Mouse (Mus musculus): ENCODE results near the gene Cacybp. TPM values are rescaled to one million over a fixed set of nuclear protein-coding genes. Genes with fewer than 3 reads are reported as not detected.

The Cacybp gene
- total RNA-seq, 2 experiments from 2014 or later, result 88.7 to 91.3 TPM

GRCm38 (mm10) chr1:160210566-160210965 lies 2.1 kb downstream of the Cacybp start:
- no peak for DNase-seq (ENCODE audit: low spot score in 2 of 2)
- Histone ChIP-seq H3K4me3 (peak overlapping the region; percentile 91; the same call in 1 of the 2 replicates), H3K27ac (no peak overlapping the region)
- no peak for TF ChIP-seq CTCF (conservative IDR thresholded peaks at IDR 0.05)

- TF ChIP-seq CTCF (conservative IDR thresholded peaks at IDR 0.05), result no peak
- no peak for DNase-seq (ENCODE audit: low spot score in 2 of 2)
- no peak overlapping the region for H3K27ac ChIP-seq
- no peak overlapping the region for H3K4me3 ChIP-seq
Measured at GRCm38 (mm10) chr1:160209844-160210243, 2.8 kb downstream of the Cacybp start.

DNA sequence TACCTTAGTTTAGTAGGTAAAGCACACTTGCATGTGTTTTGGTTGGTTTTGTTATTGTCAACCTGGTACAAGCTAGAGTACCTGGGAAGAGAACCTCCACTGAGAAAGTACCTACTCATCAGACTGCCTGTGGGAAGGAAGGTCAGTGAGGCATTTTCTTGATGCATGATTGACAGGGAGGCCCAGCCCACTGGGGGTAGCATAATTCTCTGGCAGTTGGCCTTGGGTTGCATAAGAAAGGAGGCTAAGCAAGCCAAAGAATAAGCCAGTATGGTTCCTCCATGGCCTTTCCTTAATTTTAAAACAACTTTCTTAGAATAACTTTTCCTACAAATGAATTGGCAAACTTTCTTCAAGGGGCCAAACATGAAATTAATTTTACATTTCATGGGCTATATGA lies 7.2 kb downstream of the Cacybp start:
- no peak for TF ChIP-seq CTCF (conservative IDR thresholded peaks at IDR 0.05)

DNA sequence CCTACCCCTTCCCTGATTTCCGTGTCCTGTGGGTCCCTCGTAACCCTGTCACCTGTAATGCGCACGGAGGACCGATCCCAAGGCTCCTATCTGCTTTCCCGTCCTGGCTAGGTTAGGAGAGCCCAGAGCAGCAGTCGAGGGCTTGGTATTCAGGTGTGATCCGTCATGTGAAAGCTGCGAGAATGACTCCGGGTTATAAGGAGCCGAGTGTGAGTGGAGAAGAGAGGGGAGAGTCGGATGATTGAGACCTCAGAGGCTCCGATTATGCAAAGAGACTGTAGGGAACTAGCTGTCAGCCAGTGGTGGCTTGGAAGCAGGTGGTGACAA lies 17.4 kb downstream of the Cacybp start:
- TF ChIP-seq CTCF (conservative IDR thresholded peaks at IDR 0.05), result no peak
- peak overlapping the region; percentile 95 for H3K4me3 ChIP-seq
- no peak for DNase-seq (ENCODE audit: low spot score in 2 of 2)
- peak overlapping the region; percentile 92 for H3K27ac ChIP-seq

More for the DNA sequence above, 7.2 kb downstream of the Cacybp start:
- H3K4me3 ChIP-seq, result no peak overlapping the region
- DNase-seq (ENCODE audit: low spot score in 2 of 2), result no peak
- no peak overlapping the region for H3K27ac ChIP-seq

- peak within 1 kb of the TSS; percentile 92 for H3K27ac ChIP-seq
- peak; percentile 97 to 99 for DNase-seq (ENCODE audit: low spot score in 2 of 2)
- peak; percentile 91 for TF ChIP-seq CTCF (conservative IDR thresholded peaks at IDR 0.05)
- peak within 1 kb of the TSS; percentile 95 for H3K4me3 ChIP-seq
Measured at GRCm38 (mm10) chr1:160194529-160195336, 17.9 kb downstream of the Cacybp start, which contains the start of gene Mrps14. TSS of gene Mrps14 (plus strand) at chr1:160195215.

GRCm38 (mm10) chr1:160184506-160184905 lies 28.2 kb downstream of the Cacybp start:
- Histone ChIP-seq H3K4me3 (no peak overlapping the region), H3K27ac (0 out of 2 replicates have a peak overlapping the region, but pooled peaks have one; percentile 43)
- DNase-seq (ENCODE audit: low spot score in 2 of 2), result peak; percentile 42 to 52
- peak; percentile 84 for TF ChIP-seq CTCF (conservative IDR thresholded peaks at IDR 0.05)

GRCm38 (mm10) chr1:160181216-160181615 lies 31.5 kb downstream of the Cacybp start:
- Histone ChIP-seq H3K27ac (no peak overlapping the region), H3K4me3 (no peak overlapping the region)
- no peak for TF ChIP-seq CTCF (conservative IDR thresholded peaks at IDR 0.05)
- DNase-seq (ENCODE audit: low spot score in 2 of 2), result no peak

GRCm38 (mm10) chr1:160176903-160177302 lies 35.8 kb downstream of the Cacybp start:
- TF ChIP-seq CTCF (conservative IDR thresholded peaks at IDR 0.05), result no peak
- no peak overlapping the region for H3K4me3 ChIP-seq
- no peak for DNase-seq (ENCODE audit: low spot score in 2 of 2)
- no peak overlapping the region for H3K27ac ChIP-seq

- TF ChIP-seq CTCF (conservative IDR thresholded peaks at IDR 0.05), result no peak
- Histone ChIP-seq H3K4me3 (no peak overlapping the region), H3K27ac (no peak overlapping the region)
- DNase-seq (ENCODE audit: low spot score in 2 of 2), result no peak
Measured at GRCm38 (mm10) chr1:160166600-160166999, 46.1 kb downstream of the Cacybp start.

DNA sequence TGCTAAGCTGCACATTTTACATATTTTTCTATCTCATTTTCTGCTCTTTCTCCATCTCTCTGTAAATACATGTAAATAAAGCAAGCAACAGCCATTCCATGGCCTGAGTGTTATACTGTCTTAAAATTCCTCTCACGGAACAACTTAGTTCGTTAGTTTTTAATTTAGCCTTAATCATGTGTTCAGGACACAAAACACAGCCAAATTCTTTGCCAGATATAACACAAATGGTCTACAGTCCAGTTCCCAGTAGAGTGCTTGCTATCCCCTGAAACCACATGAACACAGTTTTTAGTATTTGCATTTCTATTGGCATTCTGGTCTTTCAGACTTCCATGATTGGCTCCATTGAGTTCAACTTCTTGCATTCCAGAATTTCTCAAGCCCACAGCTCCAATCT lies 54.5 kb downstream of the Cacybp start:
- TF ChIP-seq CTCF (conservative IDR thresholded peaks at IDR 0.05), result no peak
- H3K4me3 ChIP-seq, result no peak overlapping the region
- DNase-seq (ENCODE audit: low spot score in 2 of 2), result no peak
- H3K27ac ChIP-seq, result no peak overlapping the region

DNA sequence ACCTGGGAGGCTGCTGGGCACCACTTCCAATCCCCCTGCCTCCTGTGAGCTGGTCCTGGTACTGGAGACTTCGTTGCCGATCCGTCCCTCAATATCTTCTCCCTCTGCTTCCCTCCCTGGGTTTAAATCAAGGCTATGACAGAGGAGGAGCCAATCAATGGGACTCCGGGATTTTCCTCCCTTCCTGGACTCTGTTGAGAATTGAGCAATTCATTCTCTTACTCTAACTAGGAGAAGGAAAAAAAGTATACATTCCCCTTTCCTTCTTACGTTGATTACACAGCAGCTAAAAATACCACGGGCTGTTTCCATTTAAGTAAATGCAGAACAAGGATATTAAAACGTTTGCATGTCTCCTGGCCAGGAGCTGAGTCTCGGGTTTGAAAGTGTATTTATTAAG lies 59.2 kb downstream of the Cacybp start, which contains the start of gene Tnn:
Tnn (minus strand) TSS at position 101 of the 400 bp plus-strand sequence.
- no peak for TF ChIP-seq CTCF (conservative IDR thresholded peaks at IDR 0.05)
- H3K27ac ChIP-seq, result no peak within 1 kb of the TSS
- DNase-seq (ENCODE audit: low spot score in 2 of 2), result no peak
- no peak within 1 kb of the TSS for H3K4me3 ChIP-seq

Other genes with a start within 250 kb of the Cacybp start
- 1 to 10 TPM; 2.2 to 2.3 TPM for gene 4930523C07Rik, start 168.5 kb downstream of the Cacybp start, total RNA-seq (2021)
- under 1 TPM in 1 of 2 experiments, not detected in 1; 0.10 TPM for gene Tnn, start 59.3 kb downstream of the Cacybp start, total RNA-seq (2021)
- gene Mrps14, start 17.7 kb downstream of the Cacybp start, total RNA-seq (2021), result 10 to 100 TPM; 61.7 to 65.0 TPM

Measured in layer of hippocampus, adult 2 months (tissue).